Mouse (Mus musculus): ENCODE measurements around the gene Jsrp1.

GRCm38 (mm10) chr10:80805322-80805721 lies 8.0 kb downstream of the Jsrp1 start:
- TF ChIP-seq POLR2A (IDR thresholded peaks at IDR 0.05; ENCODE audit: insufficient read depth, low read depth, low read length) (no peak), CTCF (IDR thresholded peaks at IDR 0.05; ENCODE audit: insufficient read depth, low read depth, low read length) (no peak)
